Mouse (Mus musculus) B cell, adult 2 months (primary cell): ENCODE measurements around the gene Sppl2b.
A peak's percentile ranks its signal among the peaks of the same experiment; 100 is the strongest.
"Not testable (repeated sequence)": the region's sequence is repeated elsewhere in the genome, so short reads cannot be mapped to it uniquely, and the experiment has no call there.

Experiments
- DNase-seq, 2 experiments: peaks; one replicate each; pipeline ENCODE4 v3.0.0; 2022

Sppl2b gene

GRCm38 (mm10) chr10:80824827-80825226 is 30.2 kb upstream of the Sppl2b start:
- DNase-seq: no peak

GRCm38 (mm10) chr10:80826151-80827062 is 28.7 kb upstream of the Sppl2b start, which contains the start of gene Oaz1:
Gene Oaz1, plus strand, starts transcription at chr10:80826656.
- DNase-seq: peak; percentile 99

- no peak for DNase-seq
Observed at GRCm38 (mm10) chr10:80827063-80827869, 27.8 kb upstream of the Sppl2b start.

GRCm38 (mm10) chr10:80827870-80828420 is 27.1 kb upstream of the Sppl2b start:
- no peak for DNase-seq

GRCm38 (mm10) chr10:80828587-80828986 is 26.5 kb upstream of the Sppl2b start:
- DNase-seq: not testable (repeated sequence)

GRCm38 (mm10) chr10:80829359-80830278 is 25.5 kb upstream of the Sppl2b start:
- no peak for DNase-seq

GRCm38 (mm10) chr10:80831136-80831535 is 23.9 kb upstream of the Sppl2b start:
- peak; percentile 54 to 58 for DNase-seq

- no peak for DNase-seq
Observed at GRCm38 (mm10) chr10:80832818-80833217, 22.3 kb upstream of the Sppl2b start.

- no peak for DNase-seq
Observed at GRCm38 (mm10) chr10:80835617-80836016, 19.5 kb upstream of the Sppl2b start.

- no peak for DNase-seq
Observed at GRCm38 (mm10) chr10:80836949-80837379, 18.1 kb upstream of the Sppl2b start.

- DNase-seq: no peak
Observed at GRCm38 (mm10) chr10:80837827-80838226, 17.2 kb upstream of the Sppl2b start.

- DNase-seq: no peak
Observed at GRCm38 (mm10) chr10:80838346-80838912, 16.6 kb upstream of the Sppl2b start.

- no peak for DNase-seq
Observed at GRCm38 (mm10) chr10:80839848-80840247, 15.2 kb upstream of the Sppl2b start.

GRCm38 (mm10) chr10:80841685-80842084 is 13.4 kb upstream of the Sppl2b start:
- no peak for DNase-seq

- no peak for DNase-seq
Observed at GRCm38 (mm10) chr10:80842334-80842733, 12.7 kb upstream of the Sppl2b start.

GRCm38 (mm10) chr10:80843087-80843930 is 11.8 kb upstream of the Sppl2b start:
- no peak for DNase-seq

GRCm38 (mm10) chr10:80843931-80844547 is 11.0 kb upstream of the Sppl2b start, which contains the start of gene Lingo3:
Gene Lingo3, minus strand, starts transcription at chr10:80844039.
- no peak for DNase-seq

- no peak for DNase-seq
Observed at GRCm38 (mm10) chr10:80845055-80845693, 9.9 kb upstream of the Sppl2b start.

GRCm38 (mm10) chr10:80845732-80846131 is 9.3 kb upstream of the Sppl2b start:
- DNase-seq: no peak

- DNase-seq: peak; percentile 79 to 83
Observed at GRCm38 (mm10) chr10:80848571-80848970, 6.5 kb upstream of the Sppl2b start.
